Mouse (Mus musculus) embryonic fibroblast, embryonic 13.5 days (primary cell): Measurements from ENCODE around the gene Pelp1. TPM values are rescaled to one million over a fixed set of nuclear protein-coding genes. Genes with fewer than 3 reads are reported as not detected.

Experiments
- H3K27ac ChIP-seq: 2 replicates; pipeline ENCODE4 v1.5.1; 2012; ENCODE audit warnings: low read length, control low read depth, inconsistent platforms; ENCODE audit not compliant: insufficient read depth
- H3K4me1 ChIP-seq: 2 replicates; pipeline ENCODE4 v1.6.1; 2011; ENCODE audit warnings: low read length; ENCODE audit not compliant: control insufficient read depth, insufficient read depth
- H3K4me3 ChIP-seq: 2 replicates; pipeline ENCODE4 v1.5.1; 2011; ENCODE audit warnings: mild to moderate bottlenecking, control low read depth, low read length; ENCODE audit not compliant: insufficient read depth
- CTCF ChIP-seq: IDR thresholded peaks from 2 replicates; pipeline ENCODE4 v1.5.1; 2011; ENCODE audit warnings: mild to moderate bottlenecking, control low read depth, low read length, moderate library complexity, borderline replicate concordance; ENCODE audit not compliant: insufficient read depth
- POLR2A ChIP-seq: IDR thresholded peaks from 2 replicates; pipeline ENCODE4 v1.6.1; 2011; ENCODE audit warnings: low read depth, mild to moderate bottlenecking, control low read depth, low read length, moderate library complexity
- polyA plus RNA-seq: library from polyadenylated mRNA; stranded (reverse); fragments of >200 nt; gene quantifications from 2 replicates; pipeline ENCODE4 v1.2.4, GENCODE M21; 2011; ENCODE audit warnings: low read depth; ENCODE audit not compliant: missing spikeins, insufficient read length

Gene Pelp1
- polyA plus RNA-seq: 24.3 and 27.5 TPM in 2 replicates

DNA sequence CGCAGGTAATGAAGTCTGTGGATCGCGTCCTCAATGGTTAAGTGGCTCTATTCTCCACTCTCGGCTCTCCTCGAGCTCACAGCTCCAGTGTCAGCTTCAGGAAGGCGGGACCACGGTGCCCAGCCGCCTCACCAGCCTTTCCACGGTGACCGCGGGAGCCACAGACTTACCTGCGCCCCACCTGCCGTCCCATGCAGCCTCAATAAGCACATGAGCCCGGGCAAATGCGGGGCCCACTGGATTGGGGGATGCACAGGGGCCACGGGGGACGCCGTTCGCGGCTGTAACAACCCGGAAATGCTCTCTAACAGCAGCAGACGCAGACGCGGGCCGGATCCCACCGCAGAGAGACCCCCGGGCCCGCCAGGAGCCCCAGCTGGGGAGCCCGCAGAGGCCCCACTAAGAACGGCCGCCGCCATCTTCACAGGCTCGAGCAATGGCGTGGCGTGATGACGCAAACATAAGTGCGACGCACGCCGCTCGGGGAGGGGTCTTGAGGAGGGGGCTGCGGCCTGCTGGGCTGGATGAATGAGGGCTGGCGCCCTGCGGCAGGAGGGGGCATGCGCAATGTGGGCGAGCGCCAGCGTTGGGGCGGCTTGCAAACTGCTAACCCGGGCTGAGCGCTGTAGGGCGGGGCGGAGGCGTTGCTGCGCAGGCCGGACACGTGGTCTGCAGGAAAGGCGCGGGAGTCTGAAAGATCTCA lies at the start of gene Pelp1:
Pelp1 (minus strand) TSS at position 438 of the 703 bp plus-strand sequence.
- no peak within 1 kb of the TSS for H3K27ac ChIP-seq
- peak within 1 kb of the TSS; percentile 91 for H3K4me3 ChIP-seq
- H3K4me1 ChIP-seq: no peaks in the 10 kb centered on the region; the same call in 1 of the 2 replicates
- TF ChIP-seq POLR2A (peak; percentile 74), CTCF (no peak)

DNA sequence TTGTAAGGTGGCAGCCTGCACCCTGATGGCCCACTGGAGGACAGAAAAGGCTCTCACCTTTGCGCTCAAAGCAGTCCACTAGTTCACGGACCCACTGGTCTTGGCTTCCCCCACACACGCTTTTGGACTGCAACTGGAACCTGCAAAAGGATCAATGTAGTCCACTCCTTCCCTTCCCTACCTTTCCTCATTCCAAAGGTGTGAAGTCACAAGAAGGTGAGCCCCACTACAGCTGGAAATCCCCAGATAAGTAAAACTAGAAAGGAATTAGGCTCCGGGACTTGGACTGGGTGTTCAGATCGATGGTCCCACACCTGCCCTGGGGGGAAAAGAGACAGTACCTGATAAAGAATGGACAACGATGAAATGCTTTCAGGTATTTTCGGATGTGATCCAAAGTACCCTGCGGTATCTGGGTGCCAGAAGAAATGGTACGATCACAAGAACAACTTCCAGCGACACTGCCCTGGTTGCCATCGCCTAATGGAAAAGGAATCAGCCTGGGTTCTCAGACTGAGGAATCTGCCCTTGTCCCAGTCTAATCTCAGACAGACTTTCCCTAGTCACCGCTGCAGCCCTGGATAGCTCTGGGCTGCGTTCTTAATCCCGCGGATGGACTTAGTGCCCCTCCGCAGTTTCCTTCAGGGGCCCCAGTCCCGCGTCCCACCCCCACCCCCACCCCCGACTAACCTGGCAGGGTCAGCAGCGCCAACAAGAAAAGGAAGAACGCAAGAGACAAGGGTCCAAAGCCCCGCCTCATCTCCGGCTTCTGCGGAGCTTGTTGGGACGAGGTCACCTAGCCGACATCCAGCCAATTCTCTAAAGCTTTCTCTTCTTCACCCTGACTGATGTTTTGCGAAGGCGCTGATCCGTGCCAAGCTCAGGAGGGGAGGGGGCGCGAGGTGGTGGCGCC lies 49.1 kb upstream of the Pelp1 start, which contains the start of gene Zmynd15:
Zmynd15 (plus strand) TSS at position 746 of the 913 bp plus-strand sequence.
- TF ChIP-seq POLR2A (no peak), CTCF (no peak)
- Histone ChIP-seq H3K4me1 (no peaks in the 10 kb centered on the region), H3K4me3 (peak within 1 kb of the TSS; percentile 56), H3K27ac (no peak within 1 kb of the TSS)

DNA sequence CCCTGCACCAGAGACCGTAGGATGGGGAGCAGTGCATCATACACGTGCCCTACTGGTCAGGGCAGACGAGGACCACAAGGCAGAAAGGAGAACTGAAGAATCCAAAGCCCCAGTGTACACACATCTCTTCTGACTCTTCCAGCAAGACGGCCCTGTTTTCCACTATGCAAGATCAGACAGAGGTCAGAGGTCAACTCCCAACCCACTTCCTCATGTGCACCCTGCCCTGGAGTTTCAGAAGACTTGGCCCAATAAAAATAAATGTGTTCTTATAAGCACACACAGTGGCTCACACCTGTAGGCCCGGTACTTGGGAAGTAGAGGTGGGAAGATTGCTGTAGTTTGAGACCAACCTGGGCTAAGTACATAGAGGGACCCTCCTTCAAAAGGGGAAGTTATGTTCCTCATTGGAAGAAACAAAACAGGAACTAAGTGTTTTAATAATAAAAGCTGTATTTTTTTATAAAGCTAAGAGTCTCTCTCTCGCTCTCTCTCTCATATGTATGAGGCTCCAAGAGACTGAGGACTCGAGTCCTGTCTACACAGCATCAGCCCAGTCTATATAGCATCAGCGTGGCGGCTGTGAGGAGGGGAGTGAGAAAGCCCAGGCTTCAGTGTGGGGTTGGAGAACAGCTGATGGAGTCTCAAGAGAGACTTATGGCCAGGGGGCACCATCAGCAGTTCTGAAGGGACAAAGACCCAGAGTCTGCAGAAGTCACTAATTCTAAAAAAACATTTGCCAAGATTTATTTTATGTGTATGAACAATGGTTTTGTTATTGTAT lies 43.6 kb upstream of the Pelp1 start:
- no peak overlapping the region for H3K4me3 ChIP-seq
- no peaks in the 10 kb centered on the region for H3K4me1 ChIP-seq
- TF ChIP-seq POLR2A (no peak), CTCF (no peak)
- no peak overlapping the region for H3K27ac ChIP-seq

DNA sequence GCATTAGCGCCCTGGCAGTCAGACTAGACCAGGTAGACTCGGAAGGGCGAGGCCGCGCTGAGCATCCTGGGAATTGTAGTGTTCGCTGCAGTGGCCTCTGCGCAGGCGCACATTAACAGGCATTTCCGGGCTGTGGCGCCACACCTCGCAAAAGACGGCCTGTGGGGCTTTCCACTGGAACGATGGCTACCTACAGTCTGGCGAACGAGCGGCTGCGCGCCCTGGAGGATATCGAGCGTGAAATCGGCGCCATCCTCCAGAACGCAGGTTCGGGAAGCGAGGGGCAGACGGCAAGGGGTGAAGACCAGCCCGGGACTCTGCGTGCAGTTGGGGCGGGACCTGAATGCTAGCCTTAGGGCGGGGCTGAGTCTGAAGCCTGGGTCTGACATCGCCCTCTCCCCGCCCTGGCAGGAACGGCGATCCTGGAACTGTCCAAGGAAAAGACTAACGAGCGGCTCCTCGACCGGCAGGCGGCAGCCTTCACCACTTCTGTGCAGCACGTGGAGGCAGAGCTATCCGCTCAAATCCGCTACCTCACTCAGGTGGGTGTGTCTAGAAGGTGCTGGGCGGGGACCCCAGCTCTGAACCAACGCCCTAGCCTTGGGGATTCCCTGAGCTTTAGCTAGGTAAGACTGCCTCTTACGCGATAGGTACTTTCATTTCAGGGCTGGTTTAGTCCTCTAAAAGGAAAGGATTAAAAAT lies 42.1 kb upstream of the Pelp1 start, which contains the start of gene Med11:
Med11 (plus strand) TSS at position 123 of the 702 bp plus-strand sequence.
- Histone ChIP-seq H3K4me3 (peak within 1 kb of the TSS; percentile 65), H3K27ac (peak within 1 kb of the TSS; percentile 91), H3K4me1 (no peaks in the 10 kb centered on the region)
- TF ChIP-seq CTCF (peak; percentile 86), POLR2A (peak; percentile 79)

DNA sequence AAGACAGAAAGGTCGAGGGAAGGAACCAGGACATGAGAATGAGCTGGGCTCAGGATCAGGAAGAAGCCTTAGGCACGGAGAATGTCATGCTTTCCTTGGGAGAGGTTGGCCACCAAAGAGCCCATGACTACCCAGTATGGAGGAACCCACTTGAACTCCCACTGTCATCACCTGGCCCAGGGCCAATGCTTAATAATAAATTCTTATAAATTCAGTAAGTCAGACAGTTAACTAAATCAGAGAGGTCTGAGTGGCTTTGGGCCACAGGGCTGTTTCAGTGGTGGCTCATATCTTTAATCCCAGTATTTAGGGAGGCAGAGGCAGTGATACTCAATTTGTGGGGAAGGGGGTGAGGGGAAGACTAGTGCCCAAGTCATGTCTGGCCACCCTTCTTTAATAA lies 41.1 kb upstream of the Pelp1 start:
- no peak for TF ChIP-seq CTCF
- no peak for TF ChIP-seq POLR2A
- H3K4me1 ChIP-seq: no peaks in the 10 kb centered on the region

DNA sequence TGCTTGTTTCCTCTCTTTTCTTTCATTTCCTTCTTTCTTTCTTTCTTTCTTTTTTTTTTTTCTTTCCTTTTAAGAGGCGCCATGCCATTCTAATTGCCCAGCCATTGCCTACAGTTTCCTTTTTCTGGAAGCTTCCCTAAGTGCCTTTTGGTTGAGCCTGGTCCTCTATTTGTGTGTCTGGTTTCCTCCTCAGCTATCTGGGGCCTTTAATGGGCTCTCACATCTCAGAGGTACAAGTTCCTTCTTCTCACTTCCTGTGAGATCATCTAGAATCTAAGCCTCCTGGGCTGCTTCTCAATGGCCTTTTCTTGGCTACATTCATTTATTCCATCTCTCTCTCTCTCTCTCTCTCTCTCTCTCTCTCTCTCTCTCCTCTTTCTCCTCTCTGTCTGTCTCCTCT lies 37.5 kb upstream of the Pelp1 start:
- H3K4me3 ChIP-seq: no peak overlapping the region
- TF ChIP-seq POLR2A: no peak
- no peak for TF ChIP-seq CTCF
- no peak overlapping the region for H3K27ac ChIP-seq
- no peaks in the 10 kb centered on the region for H3K4me1 ChIP-seq

More for the DNA sequence above, 41.1 kb upstream of the Pelp1 start:
- Histone ChIP-seq H3K4me3 (no peak overlapping the region), H3K27ac (no peak overlapping the region)

DNA sequence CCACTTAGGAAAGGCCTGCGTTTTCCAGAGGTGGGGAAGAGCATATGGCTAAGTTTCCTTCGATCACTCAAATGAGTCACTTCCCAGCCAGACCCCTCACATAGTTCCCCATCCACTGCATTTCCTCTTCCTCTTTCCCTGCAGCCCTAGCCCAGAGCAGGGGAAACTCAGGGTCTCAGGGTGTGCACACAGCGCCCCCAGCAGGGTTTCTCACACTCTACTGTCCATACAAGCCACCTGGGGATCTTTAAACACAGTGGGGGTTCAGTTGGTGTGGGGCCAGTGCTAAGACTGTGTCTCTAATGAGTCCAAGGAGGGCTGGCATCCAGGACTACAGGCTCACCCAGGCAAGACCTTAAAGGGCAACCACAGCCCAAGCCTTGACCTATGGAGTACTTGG lies 36.9 kb upstream of the Pelp1 start:
- Histone ChIP-seq H3K27ac (no peak overlapping the region), H3K4me1 (no peaks in the 10 kb centered on the region), H3K4me3 (no peak overlapping the region)
- TF ChIP-seq POLR2A (no peak), CTCF (no peak)

DNA sequence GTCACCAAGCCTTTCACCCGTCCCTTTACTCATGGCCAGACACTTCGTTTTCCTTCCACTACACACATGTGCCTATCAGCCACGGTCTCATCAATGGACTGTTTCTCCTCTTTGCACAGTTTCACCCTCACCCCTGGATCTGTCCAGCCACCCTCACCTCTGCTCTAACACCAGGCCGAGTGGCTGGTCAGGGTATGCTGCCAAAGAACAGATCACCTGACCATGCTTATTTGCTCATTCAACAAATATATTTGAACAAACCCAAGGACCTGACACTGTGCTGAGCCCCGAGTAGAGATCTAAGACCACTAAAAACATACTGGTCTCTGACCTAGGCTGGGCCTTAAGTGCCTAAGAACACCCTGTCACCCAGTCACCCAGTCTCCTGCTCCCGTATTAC lies 34.8 kb upstream of the Pelp1 start:
- Histone ChIP-seq H3K4me3 (no peak overlapping the region), H3K4me1 (no peaks in the 10 kb centered on the region), H3K27ac (no peak overlapping the region)
- TF ChIP-seq CTCF: no peak
- no peak for TF ChIP-seq POLR2A

DNA sequence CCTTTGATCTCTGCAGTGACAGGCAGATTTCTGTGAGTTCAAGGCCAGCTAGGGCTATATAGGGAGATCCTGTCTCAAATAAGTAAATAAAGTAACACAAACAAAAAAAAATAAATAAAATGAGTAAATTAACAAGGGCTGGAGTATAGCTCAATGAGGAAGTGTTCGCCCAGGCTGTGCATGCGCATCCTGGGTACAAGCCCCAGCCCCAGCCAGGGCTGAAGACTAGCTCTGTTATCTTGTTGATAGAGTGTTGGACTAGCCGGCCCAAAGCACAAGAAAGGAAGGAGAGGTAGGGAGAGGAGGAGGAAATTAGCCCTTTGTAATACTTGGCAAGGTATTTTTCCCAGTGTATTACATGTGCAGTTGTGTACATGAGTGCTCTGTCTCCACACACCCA lies 34.1 kb upstream of the Pelp1 start:
- Histone ChIP-seq H3K4me1 (no peaks in the 10 kb centered on the region), H3K4me3 (no peak overlapping the region), H3K27ac (no peak overlapping the region)
- TF ChIP-seq CTCF (no peak), POLR2A (no peak)
